Mouse (Mus musculus) ovary, postnatal 36 days (tissue): ENCODE measurements around the gene Slc1a7.

ENCODE experiments used
- DNase-seq: peaks from one replicate; pipeline ENCODE4 v3.0.0; 2022; ENCODE audit warnings: low spot score, mixed read lengths

The Slc1a7 gene

DNA sequence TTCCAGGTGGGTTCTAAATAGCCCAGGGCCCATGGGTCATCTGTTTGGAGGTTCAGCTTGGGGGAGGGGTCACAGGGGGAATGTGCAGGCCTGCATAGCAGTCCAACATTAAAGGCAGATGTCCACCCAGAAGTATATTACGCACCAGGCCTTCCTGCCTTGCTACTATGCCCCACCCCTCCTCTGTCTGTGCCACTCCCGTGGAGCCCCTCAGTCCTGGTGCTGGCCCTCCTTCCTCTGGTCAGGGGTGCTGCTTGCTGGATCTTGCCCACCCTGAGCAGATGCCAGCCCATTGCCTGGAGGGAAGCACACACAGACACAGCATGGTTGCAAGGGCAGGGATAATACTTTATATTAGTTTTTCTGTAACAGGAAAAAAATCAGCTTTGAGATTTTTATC lies 46.3 kb downstream of the Slc1a7 start:
- no peak for DNase-seq

DNA sequence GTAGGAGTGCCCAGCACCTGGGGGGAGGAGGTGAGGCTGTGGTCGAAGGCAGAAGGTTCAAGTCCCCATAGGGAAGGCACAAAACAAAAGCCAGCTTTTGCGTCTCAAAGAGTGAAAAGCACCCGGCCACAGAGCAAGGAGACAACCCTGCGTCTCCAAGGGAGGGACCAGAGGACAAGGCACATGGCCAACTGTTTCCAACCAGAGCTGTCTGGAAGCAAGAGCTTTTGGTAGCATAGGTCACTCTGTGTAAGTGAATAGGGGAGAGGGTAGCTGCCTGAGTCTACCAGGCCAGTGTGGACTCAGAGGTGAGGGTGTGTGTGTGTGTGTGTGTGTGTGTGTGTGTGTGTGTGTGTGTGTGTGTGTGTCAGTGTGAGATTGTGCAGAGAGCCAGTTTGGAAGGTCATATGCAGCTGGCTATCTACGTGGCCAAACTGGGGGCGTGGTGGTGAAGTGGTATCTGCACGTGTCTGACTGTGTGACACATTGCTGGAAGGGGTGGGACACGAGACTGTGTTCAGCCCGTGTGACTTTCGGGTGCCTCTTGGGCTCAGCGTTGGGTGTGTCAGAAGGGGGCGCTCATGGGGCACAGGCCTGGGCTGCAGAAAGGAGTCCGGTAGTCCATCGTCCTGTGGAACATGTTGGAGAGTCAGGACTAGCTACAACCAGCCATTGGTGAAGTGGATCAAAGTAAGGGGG lies 47.1 kb downstream of the Slc1a7 start:
- DNase-seq, result peak; percentile 60

DNA sequence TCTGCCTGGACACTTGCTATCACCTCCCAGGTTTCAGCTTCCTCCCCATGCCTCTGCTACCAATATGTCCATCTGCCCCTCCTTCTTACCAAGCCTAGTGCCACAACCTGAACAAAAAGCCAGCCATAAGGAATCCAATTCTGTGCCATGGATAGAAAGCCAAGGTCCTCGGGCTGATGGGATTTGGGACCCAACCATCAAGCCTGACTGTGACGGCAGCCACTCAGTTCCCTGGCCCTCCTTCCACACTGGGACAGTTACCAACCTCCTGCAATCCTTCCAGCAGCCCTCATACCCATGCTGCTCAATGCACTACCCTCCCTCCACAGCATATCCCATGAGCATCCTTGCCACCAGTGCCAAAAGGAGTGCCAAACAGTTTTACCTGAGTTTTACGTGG lies 48.2 kb downstream of the Slc1a7 start:
- DNase-seq, result no peak

DNA sequence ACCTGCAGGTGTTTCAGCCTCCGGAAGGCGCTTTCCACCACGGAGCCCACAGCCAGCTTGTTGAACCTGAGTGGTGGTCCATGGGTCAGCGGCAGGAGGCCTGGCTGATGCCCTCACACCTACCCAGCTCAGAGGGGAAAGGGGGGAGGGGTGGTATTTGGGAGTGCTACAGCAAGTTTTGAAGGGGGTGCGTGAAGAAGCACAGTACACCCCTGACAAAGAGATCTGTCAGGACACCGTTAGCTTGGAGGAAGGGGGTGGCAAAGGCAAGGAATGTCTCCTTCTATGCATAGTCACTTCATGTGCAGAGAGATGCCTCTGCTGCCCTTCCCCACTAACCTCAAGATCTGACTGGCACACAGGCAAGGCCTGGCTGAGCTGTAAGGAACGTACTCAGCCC lies 49.7 kb downstream of the Slc1a7 start:
- no peak for DNase-seq

DNA sequence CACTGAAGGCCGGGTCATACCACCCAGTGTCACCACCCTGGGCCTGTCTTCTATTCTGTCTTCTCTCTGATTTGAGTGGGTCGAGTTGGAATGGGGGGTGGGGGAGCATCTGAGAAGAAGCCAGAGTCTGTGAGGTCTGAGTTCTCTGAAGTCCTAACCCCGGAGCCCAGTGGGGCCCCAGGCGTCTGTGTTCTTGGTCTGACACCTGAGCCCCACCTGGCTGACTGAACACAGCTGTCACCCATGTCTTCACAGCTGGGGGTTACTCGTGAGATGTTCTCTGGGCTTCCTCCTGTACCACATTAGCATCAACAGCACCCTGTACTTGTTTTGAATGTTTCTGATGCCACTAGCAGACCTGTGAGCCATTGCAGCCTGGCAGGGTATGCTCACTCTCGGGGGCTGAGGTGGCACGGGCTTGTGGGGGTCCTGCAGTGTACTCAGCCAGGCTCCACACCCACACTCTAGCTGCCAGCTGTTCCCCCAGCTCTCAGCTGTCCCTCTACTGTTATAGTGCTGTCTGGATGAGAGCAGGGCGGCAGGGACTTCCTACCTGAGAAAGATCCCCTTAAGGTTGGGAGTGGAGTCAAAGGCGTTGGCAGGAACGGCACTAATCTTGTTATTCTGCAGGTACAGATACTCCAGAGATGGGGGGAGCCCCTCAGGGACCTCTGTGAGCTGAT lies 50.2 kb downstream of the Slc1a7 start:
- no peak for DNase-seq

DNA sequence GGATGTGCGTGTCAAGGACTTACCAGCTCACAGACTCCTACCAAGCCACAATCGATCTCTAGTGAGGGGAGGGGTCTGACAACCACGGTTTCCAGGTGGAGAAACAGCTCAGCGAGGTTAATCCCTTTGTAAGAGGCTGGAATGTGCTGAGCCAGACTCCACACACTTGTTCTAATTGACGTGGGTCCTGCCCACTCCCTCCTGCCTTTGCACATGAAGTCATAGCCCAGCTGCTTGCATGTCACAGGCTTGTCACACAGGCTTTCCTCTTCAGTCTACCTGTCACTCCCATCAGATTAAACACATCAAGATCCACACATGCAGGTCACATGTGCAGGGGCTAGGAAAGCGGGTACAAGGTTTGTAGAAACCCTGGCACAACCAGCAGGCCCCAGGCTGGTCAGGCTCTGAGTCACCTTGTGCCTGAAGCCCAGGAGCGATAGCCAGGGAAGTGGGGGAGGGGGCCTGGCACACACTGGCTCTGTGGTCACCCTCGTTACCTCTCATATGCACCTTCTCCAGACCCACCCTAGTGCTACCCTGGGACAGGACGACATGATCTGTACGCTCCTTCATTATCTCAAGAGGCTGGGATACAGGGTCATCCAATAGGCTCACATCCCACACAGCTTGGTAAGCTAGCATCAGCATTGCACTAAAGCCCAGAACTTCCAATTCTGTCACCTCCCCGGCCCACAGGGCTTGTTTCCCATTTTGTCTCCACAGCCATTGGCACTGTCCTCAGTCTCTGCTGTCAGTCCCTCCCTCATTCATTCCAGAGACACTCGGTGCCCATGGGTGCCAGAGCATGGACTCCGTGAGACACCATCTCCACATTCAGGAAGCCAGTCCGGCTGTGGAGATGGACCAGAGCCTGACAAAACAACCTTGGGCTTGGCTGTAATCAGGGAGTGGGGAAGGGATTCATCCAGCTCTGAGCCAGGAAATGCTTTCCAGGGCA lies 51.1 kb downstream of the Slc1a7 start:
- no peak for DNase-seq

DNA sequence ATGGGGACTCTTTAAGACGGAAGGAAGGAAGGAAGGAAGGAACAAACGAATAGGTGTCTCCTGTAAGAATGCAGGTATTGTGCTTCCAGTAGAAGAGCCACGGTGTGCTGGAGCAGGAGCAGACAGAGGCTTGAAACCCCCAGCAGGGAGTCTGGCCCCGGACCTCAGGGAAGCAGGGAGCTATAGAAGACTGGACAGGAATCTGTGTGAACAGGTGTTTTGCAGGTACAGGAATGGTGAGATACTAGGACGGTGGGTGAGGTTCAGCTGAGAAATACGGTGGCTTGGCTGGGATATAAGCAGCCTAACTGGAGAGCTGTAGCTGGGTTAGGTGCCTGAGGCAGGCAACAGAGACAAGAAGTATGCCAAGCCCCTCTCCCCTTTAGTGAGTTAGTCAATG lies 52.0 kb downstream of the Slc1a7 start:
- no peak for DNase-seq

DNA sequence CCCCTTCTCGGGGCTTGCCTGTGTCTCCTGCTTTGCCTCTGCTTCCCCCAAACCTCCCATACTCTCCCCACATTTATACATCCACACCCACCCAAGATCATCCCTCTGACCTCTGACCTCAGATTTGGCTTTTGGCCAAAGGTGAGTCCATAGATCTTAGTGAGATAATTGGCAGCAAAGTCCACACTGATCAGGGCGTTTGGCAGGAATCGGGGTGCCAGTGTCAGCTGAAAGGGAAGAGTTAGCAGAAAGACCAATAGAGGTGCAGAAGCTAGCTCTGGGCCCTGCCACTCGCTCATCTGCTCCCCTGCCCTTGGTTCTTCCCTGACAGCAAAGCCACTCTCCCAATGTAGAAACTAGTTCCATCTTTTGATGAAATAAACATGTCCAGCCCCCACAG lies 55.1 kb downstream of the Slc1a7 start:
- DNase-seq, result no peak

DNA sequence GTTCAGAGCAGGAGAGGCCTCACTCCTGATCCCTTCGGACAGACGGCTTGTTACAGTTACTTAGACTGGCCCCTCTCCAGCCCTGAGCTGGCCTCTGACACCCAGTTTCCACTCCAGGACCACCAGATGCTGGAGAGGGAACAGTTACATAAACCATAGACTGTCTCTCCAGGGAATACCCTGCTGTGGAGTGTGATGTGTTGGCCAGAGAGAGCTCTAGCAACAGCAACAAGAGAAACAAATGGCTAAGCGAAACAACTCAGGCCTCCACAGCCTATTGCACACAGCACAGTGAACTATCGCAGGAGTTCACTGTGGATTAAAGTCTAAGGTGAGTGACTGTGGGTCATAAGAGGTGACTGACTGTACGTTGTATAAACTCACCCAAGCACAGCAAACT lies 56.5 kb downstream of the Slc1a7 start:
- no peak for DNase-seq

DNA sequence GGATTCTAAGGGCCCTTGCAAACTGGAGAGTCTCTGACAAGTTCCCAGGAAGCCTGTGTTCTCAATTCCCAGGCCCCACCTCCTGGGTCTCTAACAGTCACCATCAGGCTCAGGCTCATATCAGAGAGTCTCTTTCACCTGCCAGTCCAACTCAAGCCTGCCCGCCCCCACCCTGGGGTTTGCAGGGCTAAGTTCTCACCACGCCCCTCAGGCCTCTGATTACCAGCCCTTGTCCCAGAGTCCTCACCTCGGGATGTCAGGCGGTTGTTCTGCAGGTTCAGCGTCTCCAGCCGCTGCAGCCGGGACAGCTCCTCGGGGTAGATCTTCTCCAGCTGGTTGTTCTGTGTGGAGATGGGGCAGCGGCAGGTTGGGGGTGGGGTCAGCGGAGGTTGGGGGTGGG lies 57.1 kb downstream of the Slc1a7 start:
- no peak for DNase-seq

DNA sequence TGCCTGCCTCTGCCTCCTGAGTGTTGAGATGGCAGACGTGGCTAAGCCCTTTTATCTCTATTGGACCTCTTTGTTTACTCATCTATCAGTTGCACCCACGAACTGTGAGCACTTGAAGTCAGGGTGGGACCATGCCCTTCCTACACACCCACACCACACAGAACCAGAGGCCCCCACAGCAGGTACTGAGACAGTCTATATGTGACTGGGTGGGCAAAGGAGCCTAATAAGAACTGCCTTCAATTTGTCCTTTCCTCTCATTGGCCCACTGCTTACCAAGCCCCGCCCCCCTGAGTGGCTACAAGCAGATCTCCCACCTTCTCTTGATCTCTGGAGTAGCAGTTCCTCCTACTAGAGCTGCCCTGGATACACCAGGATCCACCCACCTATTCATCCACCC lies 58.1 kb downstream of the Slc1a7 start:
- no peak for DNase-seq

DNA sequence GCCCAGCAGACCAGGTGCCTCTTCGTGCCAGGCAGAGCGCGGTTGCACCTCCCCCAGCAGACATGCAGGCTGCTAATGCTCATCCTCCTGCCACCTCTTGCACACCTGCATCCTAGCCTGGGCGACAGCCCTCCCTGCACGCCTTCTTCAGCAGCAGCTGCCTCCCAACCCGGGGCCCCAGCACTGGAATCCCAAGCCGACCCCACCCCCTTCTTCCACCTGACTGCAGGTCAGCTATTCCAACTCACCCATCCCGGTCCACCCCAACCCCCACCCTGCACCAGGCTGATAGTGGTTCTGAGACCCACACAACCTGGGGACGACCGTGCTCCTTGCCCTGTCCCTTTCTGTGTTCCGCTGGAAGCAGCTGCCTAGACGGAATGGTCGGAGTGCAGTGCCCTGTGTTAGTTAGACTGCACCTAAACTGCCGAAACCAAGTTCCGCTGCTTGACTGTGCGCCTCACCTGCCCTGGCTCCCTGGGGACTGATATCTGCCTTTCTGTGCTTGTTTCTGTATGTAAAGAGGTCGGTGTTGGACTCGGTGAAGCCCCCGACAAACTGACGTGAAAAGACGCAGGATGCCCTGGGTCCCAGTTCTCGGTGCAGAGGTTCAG lies 62.9 kb downstream of the Slc1a7 start:
- no peak for DNase-seq

DNA sequence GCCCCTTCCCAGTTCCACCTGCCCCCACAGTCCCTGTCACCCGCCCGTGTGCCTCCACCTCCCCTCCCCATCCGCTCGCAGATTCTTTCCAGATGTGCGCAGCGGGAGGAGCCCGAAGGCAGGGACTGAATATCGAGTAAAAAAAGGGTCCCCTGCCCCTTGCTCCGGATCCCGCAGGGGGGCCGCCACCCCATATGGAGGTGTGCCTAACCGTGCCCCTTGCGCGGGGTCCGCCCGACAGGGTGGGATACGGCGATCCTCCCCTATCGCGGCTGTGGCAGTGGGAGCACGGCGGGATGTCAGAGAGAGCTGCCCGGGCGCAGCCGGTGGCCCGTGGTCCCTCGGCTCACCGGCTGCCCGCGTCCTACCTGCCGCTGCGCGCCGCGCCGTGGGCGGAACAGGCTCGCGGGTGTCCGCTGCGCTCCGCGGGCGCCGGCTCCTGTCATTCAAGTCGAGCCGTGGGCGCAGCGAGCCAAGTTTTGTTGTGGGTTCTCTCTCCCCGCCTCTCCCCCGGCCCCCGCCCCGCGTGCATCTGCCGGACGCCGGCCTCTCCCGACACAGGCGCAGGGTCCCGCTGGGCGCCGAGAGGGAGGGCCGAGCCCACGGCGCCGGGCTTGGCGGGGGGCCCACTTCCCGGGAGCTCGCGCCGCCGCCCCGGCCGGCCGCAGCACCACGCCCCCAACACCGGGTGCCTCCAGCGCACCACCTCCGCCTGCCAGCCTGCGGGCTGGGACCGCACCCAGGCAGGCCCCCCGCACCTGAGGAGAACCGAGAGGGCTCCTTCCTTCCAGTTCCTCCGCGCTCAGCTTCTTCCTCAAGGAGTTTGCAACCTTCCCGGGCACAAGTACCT lies 63.6 kb downstream of the Slc1a7 start:
- DNase-seq, result peak; percentile 59

DNA sequence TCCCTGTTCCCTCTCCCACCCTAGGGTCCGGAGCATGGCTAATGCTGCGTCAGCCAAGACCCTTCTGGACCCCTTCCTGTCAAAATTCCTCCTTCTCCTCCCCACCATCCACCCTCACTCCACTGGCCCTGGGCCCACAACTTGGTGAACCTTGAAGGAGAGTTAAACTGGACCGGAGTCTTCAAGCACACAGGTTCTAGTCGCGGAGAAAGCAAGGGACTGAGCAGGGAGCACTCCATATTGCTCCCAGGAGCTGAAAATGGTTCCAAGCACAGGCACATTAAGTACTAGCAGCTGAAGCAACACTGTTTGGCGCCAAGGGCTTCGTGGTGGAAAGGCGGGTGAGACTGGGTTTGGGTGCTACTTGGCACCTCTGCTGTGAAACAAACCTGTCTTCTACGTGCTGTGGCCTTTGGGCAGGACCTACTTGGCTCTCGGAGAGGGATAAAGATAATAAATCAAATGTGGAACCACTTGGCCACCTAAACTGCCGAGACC lies 64.3 kb downstream of the Slc1a7 start:
- no peak for DNase-seq

DNA sequence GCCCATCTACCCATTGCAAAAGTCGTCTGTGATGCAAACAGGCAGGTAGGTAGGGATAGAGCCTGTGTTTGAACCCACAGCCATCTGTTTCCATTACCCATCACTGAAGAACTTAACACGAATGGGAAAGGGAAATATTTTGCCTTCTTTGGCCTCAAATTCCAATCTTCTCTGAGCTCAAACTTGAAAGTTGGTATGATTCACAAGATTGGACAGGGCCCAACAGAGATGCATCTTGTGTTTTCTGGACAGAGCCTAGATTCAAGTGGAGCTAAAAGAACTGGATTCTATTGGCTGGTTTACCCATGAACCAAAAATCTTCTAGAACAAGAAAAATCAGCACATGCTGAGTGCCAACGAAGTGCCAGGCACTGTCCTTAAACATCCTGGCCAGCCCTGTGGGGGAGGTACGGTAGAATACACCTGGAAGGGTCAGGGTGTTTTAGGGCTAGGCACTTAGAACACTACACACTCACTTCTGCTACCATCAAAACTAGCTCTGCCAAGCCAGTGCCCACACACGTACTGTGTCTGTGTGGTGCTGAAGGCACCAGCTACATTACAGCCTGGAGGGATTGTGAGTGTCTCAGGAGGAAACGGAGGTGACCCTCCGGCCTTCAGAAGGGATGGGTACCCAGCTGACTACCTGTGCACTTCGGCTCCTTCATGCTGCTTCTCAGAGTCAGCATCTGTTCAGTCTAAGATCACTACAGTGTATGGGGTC lies 65.1 kb downstream of the Slc1a7 start:
- DNase-seq, result no peak

DNA sequence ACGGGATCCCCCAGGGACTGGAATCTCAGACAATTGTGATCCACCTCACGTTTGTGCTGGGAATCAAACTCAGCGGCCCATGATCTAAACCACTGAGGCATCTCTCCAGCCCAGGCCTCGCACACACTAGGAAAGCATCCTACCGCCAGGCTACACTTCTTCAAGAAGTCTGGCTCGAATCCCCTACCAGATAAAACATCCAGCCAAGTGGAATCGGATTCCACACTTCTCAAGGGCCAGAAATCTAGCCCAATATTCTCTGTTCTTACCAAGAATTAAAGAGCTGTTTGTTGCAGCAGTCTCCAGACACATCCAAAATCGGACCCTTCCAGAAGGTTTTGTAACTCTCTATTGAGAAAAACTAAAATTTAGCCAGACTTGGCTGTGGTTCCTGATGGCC lies 68.9 kb downstream of the Slc1a7 start:
- no peak for DNase-seq

DNA sequence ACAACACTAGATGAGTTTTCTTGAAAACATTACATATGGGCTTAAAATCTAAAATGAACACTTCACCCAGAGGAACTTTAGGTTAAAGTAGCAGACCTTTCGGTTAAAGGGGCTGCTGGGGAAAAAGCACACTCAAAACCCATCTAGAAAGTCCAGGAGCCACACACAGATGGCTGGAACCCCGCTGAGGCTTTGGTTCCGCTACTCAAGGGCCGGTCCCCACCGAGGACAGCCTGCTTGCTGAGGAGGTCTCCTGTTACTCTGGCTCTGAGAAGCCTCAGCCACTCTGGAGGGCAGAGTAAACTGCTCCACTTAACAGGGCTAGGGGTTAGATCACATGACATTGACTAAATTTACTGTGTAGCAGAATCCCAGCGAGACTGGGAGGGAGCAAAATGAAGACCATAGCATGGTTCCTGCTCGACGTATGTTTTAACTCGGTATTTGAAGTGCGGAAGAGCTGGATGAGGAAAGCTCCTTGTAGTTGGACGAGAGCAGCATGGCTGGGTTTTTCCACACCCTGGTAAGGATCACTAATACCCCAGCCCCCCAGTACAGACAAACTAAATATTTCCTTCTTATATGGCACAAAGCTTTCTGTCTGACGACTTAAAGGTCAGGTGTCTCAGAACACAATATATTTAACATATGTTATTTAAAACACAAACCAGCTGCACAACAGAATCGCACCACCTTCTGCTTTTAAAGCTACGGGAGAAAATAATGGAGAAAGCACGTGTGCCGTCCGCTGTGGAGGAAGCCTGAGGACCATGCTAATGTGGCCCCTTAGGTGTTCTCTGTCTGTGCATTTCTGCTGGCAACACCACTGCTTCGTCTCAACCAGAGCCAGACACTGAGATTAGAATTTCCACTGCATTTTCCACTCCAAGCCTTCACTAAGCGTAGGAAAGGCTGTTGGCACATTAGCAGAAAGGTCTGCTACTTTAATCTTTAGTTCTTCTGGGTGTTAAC lies 77.3 kb downstream of the Slc1a7 start:
- no peak for DNase-seq

DNA sequence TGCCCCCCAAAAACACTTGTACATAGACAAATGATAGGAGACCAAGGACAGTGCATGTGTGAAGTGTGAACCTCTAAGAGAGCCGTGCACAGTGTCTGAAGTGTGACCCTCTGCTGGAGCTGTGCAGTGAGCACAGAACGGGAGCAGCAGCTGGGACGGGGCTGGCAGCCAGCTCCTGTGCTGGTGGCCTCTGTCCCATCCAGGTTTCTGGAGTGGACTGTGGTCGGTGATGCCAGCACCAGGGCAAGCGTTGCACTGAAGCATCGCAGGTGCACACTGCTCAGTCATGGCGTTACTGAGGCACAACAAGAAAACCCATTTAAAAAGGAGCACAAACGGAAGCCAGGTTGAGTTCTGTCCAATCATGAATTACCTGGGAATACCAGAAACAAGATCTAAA lies 78.0 kb downstream of the Slc1a7 start:
- DNase-seq, result no peak

DNA sequence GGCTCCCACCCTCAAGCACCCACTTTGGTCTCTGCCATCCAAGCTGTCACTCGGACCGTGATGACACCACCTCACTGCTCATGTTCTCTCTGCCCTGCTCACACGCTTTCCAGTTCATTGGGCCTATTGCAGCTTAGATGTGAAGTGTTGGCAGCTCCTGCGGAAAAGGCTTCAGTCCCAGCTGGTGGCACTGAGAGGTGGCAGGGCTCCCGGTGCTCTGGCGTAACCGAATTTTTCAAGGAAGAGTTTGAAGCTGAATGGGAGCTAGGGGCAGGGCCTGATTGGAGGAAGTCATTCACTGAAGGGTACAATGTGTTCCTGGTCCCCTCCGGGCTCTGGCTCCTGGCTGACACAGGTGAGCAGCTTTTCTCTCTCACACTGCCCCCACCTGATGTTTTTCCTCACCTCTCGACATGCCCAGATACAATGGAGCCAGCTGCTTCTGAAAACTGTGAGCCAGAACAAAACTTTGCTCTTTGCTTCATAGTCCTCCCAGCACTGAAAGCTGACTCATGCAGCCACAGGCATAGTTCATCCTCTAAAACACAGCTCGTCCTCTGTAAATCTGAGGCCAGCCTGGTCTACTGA lies 83.6 kb downstream of the Slc1a7 start:
- DNase-seq, result no peak
